ENCODE assay signal across 23 mouse cellular contexts in the genomic region with DNA sequence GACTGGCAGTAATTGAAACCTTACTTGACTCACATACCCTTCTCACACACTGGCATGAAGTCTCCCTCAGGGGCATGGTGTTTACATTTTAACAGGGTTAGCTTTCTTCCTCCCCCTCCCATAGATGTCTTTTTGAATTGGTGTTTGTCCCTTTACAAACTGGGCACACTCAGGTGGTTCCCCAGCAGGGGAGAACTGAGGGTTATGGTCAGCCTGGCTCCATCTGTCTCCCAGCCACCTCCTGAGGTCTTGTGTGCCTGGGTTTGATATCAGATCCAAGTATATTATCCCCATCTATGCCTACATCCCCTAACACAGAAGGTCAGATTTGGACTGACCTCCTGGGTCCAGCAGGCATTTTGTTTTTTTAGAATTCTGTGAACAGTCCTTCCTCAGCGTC. TPM values are rescaled to one million over a fixed set of nuclear protein-coding genes. Genes with fewer than 3 reads are reported as not detected.
A peak's percentile ranks its signal among the peaks of the same experiment; 100 is the strongest.
DNase-seq lines count a peak whose midpoint lies in the region; ATAC-seq and TF ChIP-seq lines count a peak whose summit lies in the region.
"Had no signal": no experiment of that assay in that cellular context is flagged by ENCODE, and none has a peak within 500 bp of the region (broad histone marks: within the 10 kb centered on the region; RNA-seq: fewer than 3 reads in every experiment).

No protein-coding gene starts in this region.

- no peak for DNase-seq in cerebellum, postnatal 4 days (ENCODE audit: low spot score in 2 of 2)
- peak; percentile 43 to 69 for DNase-seq in cerebellum, adult 2 months
- peak; percentile 53 for DNase-seq in cerebellum, postnatal 36 days
- DNase-seq in liver, postnatal 0 days: no peak
- no peak for DNase-seq in urinary bladder, postnatal 10 days (ENCODE audit: low spot score)
- no peak for DNase-seq in adipocyte (ENCODE audit: low spot score)
- DNase-seq: adrenal gland, postnatal 14 days; gastrocnemius, postnatal 10 days; heart, adult 18-20 months; heart, postnatal 36 days; lung, adult 2 months; lung, postnatal 36 days had no signal

- H3K27ac ChIP-seq in cerebellum, adult 2 months (ENCODE audit: insufficient read depth, low read length): no peak overlapping the region
- peak overlapping the region; percentile 89 for H3K27ac ChIP-seq in liver, postnatal 0 days (ENCODE audit: low read depth)
- H3K27ac ChIP-seq: kidney, embryonic 15.5 days; midbrain, embryonic 15.5 days had no signal

- peak overlapping the region; percentile 72 for H3K9ac ChIP-seq in liver, postnatal 0 days (replicated peaks)
- H3K9ac ChIP-seq: kidney, embryonic 15.5 days; midbrain, embryonic 15.5 days had no signal

- no peak for TF ChIP-seq CTCF in cerebellum, adult 2 months (IDR thresholded peaks at IDR 0.05; ENCODE audit: borderline replicate concordance, insufficient read depth, low read depth, low read length)
- no peak for TF ChIP-seq CTCF in liver, postnatal 0 days (IDR thresholded peaks at IDR 0.05; ENCODE audit: low read depth)

- no peaks in the 10 kb centered on the region for H3K9me3 ChIP-seq in liver, postnatal 0 days (ENCODE audit: low read length)
- H3K9me3 ChIP-seq: kidney, embryonic 15.5 days; midbrain, embryonic 15.5 days had no signal

- 0 out of 2 replicates have a peak, but pooled peaks have one; percentile 38 for ATAC-seq in cerebellum, adult (ENCODE audit: insufficient number of reproducible peaks, low FRiP score, low TSS enrichment)
- ATAC-seq in liver, postnatal 0 days: no peak
- no peak for ATAC-seq in inflammation-experienced regulatory T-cells, adult 6 months
- ATAC-seq: activated CD4-positive, CD25-positive, alpha-beta regulatory T cell, adult 4 months; forebrain, embryonic 14.5 days; hindbrain, embryonic 16.5 days; intestine, postnatal 0 days; midbrain, embryonic 15.5 days had no signal

- H3K4me3 ChIP-seq in cerebellum, adult 2 months (replicated peaks; ENCODE audit: insufficient read depth, low read depth, low read length): no peak overlapping the region
- H3K4me3 ChIP-seq in liver, postnatal 0 days (ENCODE audit: low read depth, low read length): peak overlapping the region; percentile 43
- H3K4me3 ChIP-seq: kidney, embryonic 15.5 days; midbrain, embryonic 15.5 days had no signal

- H3K27me3 ChIP-seq in cerebellum, adult 2 months (ENCODE audit: control insufficient read depth, insufficient read depth, low read length): no peaks in the 10 kb centered on the region; the same call in 1 of the 2 replicates
- H3K27me3 ChIP-seq in liver, postnatal 0 days (ENCODE audit: insufficient read depth, low read length): no peaks in the 10 kb centered on the region
- H3K27me3 ChIP-seq: kidney, embryonic 15.5 days; midbrain, embryonic 15.5 days had no signal

- WGBS in cerebellum, adult 2 months: 20% methylated on average over 1 of the region's 1 CpGs
- WGBS in liver, postnatal 0 days (ENCODE audit: insufficient replicate concordance): 66% methylated on average over 1 of the region's 1 CpGs

- TF ChIP-seq EP300 in liver, postnatal 0 days (IDR thresholded peaks at IDR 0.05; ENCODE audit: low read depth): no peak

- peak overlapping the region; percentile 68 for H3K4me2 ChIP-seq in liver, postnatal 0 days (ENCODE audit: low read depth, low read length)
- H3K4me2 ChIP-seq: kidney, embryonic 15.5 days; midbrain, embryonic 15.5 days had no signal

- H3K36me3 ChIP-seq in liver, postnatal 0 days (replicated peaks; ENCODE audit: insufficient read depth, low read length): no peaks in the 10 kb centered on the region
- H3K36me3 ChIP-seq: kidney, embryonic 15.5 days; midbrain, embryonic 15.5 days had no signal

- no peak for TF ChIP-seq POLR2A in cerebellum, adult 2 months (IDR thresholded peaks at IDR 0.05; ENCODE audit: borderline replicate concordance, insufficient read depth, low read length)

- peaks cover 12% of the 10 kb centered on the region; the same call in 1 of the 2 replicates for H3K4me1 ChIP-seq in cerebellum, adult 2 months (ENCODE audit: control insufficient read depth, insufficient read depth, low read length)
- peaks cover 6% of the 10 kb centered on the region for H3K4me1 ChIP-seq in liver, postnatal 0 days (ENCODE audit: insufficient read depth)
- H3K4me1 ChIP-seq: kidney, embryonic 15.5 days; midbrain, embryonic 15.5 days had no signal

RNA-seq across cellular contexts. Expression of gene Bhmt, which starts 1.2 kb away (rescaled TPM):
- 0.16 TPM in 1 of 2 replicates, not detected in the other for polyA plus RNA-seq in cerebellum, adult 2 months (2012; rRNA removed)
- polyA plus RNA-seq in liver, postnatal 0 days (2015; fragmentation: Nextera tagmentation; extraction: Ambion mirVana): 2,026 and 2,087 TPM in 2 replicates
- polyA plus RNA-seq in inflammation-experienced regulatory T-cells, adult 6 months (2017; shearing (Covaris generic)): under 1 TPM in 2 of 3 experiments, not detected in 1; 0.13 to 0.28 TPM
- polyA plus RNA-seq: embryonic facial prominence, embryonic 11.5 days; heart, embryonic 14.5 days had no signal

RNA-seq across cellular contexts. Expression of gene Bhmt2, which starts 37.5 kb away (rescaled TPM):
- 0.22 and 0.39 TPM in 2 replicates for polyA plus RNA-seq in cerebellum, adult 2 months (2012; rRNA removed)
- 162 and 166 TPM in 2 replicates for polyA plus RNA-seq in liver, postnatal 0 days (2015; fragmentation: Nextera tagmentation; extraction: Ambion mirVana)
- polyA plus RNA-seq in inflammation-experienced regulatory T-cells, adult 6 months (2017; shearing (Covaris generic)): not detected
- polyA plus RNA-seq: embryonic facial prominence, embryonic 11.5 days; forebrain, embryonic 14.5 days; heart, embryonic 14.5 days; thymus, postnatal 0 days had no signal

RNA-seq across cellular contexts. Expression of gene Dmgdh, which starts 37.7 kb away (rescaled TPM):
- polyA plus RNA-seq in cerebellum, adult 2 months (2012; rRNA removed): 0.11 TPM in 2 replicates
- 67.3 and 69.2 TPM in 2 replicates for polyA plus RNA-seq in liver, postnatal 0 days (2015; fragmentation: Nextera tagmentation; extraction: Ambion mirVana)
- polyA plus RNA-seq in inflammation-experienced regulatory T-cells, adult 6 months (2017; shearing (Covaris generic)): not detected
- polyA plus RNA-seq: activated CD4-positive, CD25-positive, alpha-beta regulatory T cell, adult 4 months; embryonic facial prominence, embryonic 11.5 days; thymus, postnatal 0 days had no signal

Comparison
In these comparisons a context has a peak if more than half of its experiments do, and no peak if none do; other contexts are left out.
1. DNase-seq: peak in cerebellum, adult 2 months (2 of 2) and cerebellum, postnatal 36 days (2 of 2); none in cerebellum, postnatal 4 days (0 of 2), liver, postnatal 0 days (single experiment), urinary bladder, postnatal 10 days (single experiment) and adipocyte (single experiment).
2. RNA of gene Bhmt, which starts 1.2 kb away (polyA plus RNA-seq): 2,026 to 2,087 TPM in liver, postnatal 0 days; 0.13 to 0.28 TPM in inflammation-experienced regulatory T-cells, adult 6 months and 0.16 TPM in cerebellum, adult 2 months; every median in the first group is over 1,000 times any median in the second.
3. RNA of gene Bhmt2, which starts 37.5 kb away (polyA plus RNA-seq): 162 to 166 TPM in liver, postnatal 0 days; 0.22 to 0.39 TPM in cerebellum, adult 2 months and not detected in inflammation-experienced regulatory T-cells, adult 6 months; every median in the first group is over 100 times any median in the second.
4. RNA of gene Dmgdh, which starts 37.7 kb away (polyA plus RNA-seq): 67.3 to 69.2 TPM in liver, postnatal 0 days; 0.11 TPM in cerebellum, adult 2 months and not detected in inflammation-experienced regulatory T-cells, adult 6 months; every median in the first group is over 10 times any median in the second.